Mouse (Mus musculus) gonadal fat pad, adult 2 months (tissue): Measurements from ENCODE around the gene Mecp2. TPM values are rescaled to one million over a fixed set of nuclear protein-coding genes. Genes with fewer than 3 reads are reported as not detected.
"Not testable (repeated sequence)": the region's sequence is repeated elsewhere in the genome, so short reads cannot be mapped to it uniquely, and the experiment has no call there.

Experiments
- DNase-seq: peaks from one replicate; pipeline ENCODE4 v3.0.0-alpha.2; 2012; ENCODE audit warnings: low read depth
- polyA plus RNA-seq: library from polyadenylated mRNA; depleted of rRNA; stranded (reverse); fragments of >200 nt; gene quantifications from 2 replicates; pipeline ENCODE4 v1.2.3, GENCODE M21; 2012; rRNA removed

Mecp2 gene
- 7.8 and 16.5 TPM in 2 replicates for polyA plus RNA-seq

DNA sequence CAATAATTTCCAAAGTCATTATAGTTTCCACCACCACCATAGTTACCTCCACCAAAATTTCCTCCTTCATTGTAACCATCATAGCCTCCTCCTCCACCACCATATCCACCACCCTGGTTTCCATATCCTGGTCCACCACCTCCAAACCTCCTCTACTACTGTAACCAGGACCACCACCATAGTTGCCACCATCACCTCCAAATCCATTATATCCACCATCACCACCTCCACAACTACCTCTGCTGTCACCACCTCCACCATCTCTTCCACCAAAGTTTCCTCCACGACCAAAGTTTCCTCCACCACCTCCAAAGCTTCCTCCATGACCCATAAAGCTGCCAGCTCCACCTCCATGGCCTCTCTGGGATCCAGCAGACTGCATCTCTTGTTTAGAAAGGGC, at the start of gene Mecp2:
Gene Mecp2 (minus strand): TSS at position 101 of the 400 bp plus-strand sequence.
- DNase-seq: not testable (repeated sequence)

DNA sequence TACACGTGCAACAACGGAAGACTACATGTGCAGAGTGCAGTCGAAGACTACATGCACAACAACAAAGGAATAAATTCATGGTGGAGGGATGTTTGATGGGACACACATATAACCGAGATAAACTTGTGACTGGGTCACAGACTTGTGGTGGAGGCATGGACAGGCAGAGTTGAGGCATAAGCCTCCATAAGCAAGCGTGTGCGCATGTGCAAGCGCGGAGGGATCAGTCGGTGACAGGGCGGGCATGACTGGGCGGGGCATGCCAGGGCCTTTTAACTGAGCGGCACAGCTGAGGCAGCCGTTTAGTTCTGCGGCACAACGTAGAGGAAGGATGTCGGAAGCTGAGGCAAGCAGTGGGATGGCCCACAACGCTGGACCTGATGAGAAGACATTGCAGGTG, 41.8 kb upstream of the Mecp2 start, which contains the start of gene Tktl1:
Gene Tktl1 (plus strand): TSS at position 301 of the 400 bp plus-strand sequence.
- DNase-seq: no peak

DNA sequence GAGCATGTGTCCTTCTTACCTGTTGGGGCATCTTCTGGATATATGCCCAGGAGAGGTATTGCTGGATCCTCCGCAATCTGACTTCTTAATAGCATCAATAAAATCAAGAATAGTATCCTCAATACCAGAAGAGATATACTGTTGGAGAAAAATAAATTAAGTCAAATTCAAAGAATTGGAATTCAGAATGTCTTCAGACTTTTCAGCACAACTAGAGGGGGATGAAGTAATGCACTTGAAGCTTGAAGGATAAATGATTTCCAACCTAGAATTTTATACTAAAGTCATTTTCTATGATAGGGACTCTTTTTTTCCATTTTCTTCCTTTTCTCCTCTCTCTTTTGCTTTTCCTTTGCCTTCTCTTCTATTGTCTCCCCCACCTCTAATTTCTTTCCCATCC, 32.6 kb upstream of the Mecp2 start, which contains the start of gene Tex28:
Gene Tex28 (minus strand): TSS at position 101 of the 400 bp plus-strand sequence.
- no peak for DNase-seq

DNA sequence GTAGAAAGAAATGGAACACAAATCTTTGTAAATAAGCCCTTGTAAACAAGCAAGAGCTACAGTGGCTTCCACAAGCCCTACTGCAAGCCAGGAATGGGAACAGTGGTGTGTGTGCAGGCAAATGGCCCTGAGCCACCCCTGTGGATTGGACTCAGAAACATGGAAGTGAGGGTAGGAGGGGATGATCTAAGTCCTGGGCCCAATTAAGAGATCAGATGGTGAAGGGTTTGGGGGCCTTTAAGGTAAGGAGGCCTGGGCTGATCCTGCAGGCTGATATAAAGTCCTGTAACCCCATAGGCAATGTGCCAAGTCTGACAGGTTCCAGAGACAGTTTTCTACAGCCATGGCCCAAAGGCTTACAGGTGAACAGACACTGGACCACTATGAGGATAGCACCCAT, 8.0 kb downstream of the Mecp2 start, which contains the start of gene Opn1mw:
Gene Opn1mw (plus strand): TSS at position 301 of the 400 bp plus-strand sequence.
- no peak for DNase-seq

DNA sequence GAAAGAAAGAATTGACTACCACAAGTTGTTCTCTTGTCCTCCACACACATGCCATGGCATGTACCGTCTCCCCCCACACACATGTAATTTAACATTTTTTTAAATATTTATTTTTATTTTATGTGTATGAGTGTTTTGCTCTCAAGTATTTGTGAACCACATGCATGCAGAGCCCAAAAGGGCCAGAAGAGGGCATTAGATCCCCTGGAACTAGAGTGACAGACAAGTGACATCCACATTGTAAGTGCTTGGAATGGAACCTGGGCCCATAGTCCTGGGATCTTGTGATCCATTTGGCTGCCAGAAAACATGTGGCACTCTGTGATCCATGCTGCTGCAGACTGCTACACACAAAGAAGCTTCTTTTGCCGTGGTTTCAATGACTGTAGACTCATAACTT, 10.2 kb downstream of the Mecp2 start:
- no peak for DNase-seq

DNA sequence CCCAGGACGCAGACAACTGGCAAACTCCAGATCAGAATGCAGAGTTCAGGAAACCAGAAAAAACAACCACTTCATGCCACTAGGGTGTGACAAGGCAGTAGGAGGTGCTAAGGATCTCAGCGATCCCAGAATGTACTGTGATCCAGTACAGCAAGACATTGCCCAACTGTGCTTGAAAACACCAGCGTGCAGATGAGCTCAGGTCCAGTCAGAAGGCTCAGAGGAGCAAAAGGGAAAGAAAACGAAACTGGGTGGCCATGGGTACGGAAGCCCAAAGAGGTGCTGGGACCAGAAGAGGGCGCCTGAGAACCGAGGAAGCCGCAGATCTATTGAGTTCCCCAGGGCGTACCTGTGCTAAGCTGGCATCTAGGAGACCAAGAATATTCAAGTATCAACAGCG, 19.7 kb downstream of the Mecp2 start:
- DNase-seq: peak; percentile 8

DNA sequence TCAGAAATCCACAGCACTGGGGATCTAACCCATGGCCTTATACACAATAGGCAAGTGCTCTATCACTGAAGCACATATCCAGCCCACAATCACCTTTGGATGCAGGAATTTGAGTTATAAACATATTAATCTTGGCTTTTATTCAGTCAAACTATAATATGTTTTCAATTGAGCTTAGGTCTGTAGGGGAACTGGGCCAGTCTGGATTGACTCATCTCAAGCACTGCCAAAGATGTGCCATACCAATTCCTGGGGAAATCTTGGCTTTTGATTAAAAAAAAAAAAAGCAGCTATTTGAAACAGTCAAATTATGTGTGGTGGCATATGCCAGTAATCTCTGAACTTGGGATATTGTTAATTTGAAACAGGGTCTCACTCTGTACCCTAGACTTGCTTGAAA, 21.1 kb downstream of the Mecp2 start:
- no peak for DNase-seq

DNA sequence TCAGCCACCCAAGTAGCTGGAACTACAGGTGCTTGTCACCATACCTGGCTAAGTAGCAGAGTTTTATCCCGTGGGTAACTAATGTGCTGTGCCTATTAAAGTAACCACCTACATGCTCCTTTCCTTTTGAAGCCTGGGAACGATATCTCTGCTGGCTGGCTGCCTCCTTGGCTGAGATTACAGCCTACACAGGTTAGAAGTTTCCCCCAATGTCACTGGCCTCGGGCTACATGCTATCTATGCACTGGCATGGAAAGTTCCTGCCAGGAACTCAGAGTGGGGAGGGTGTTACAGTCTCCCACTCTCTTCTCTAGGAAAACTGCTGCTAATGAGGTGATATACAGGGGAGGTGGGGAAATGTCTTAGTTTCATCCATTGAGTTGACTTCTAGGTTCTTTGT, 26.4 kb downstream of the Mecp2 start:
- no peak for DNase-seq

DNA sequence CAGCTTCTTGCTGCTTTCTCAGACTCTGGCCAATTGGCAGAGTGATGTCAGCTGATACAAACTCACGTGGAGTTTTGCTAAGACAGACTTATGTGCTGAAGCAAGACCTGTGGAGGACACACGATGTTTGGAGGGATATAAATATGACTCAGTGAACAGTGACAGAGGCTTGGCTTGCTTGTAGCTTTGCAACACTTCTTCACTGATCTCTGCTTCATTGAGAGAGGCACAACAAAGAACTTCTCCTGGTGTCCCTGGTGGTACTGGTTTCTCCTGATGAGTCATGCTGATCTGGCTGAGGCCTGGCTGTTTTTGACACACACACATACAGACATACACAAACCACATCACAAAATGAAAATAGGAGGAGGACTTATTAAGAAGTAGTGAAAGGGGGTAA, 29.2 kb downstream of the Mecp2 start:
- DNase-seq: no peak

DNA sequence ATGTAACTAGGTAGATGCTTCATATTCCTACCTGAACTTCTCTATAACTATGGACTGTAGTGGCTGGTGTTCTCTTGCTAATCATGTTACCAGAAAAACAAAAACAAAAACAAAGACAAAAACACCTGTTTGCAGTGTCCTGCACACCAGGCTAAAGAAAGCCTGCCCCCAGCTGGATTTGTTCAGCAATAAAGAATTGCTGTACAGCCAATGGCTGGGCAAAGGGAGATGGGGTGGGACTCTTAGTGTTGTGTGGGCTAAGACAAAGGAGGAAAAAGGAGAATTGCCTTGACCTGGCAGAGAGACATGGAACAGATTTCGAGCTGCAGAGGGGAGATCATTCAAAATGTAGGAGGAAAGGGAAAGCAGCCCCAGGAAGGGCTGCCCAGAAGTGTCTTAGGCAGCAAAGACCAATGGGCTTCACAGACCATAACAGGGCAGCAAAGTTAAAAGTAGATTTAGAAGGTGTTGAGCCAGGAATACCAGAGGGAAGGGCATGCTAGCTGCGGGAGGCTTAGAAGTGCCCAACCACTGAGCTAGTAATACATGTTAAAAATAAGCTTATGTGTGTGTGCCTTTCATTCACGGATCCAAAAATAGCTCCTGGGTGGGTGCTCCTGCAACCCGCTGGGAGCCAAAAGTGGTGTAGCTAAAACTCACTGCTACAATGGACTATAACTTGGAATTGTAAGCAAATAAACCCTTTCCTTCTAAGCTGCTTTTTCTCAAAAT, 31.5 kb downstream of the Mecp2 start:
- no peak for DNase-seq

DNA sequence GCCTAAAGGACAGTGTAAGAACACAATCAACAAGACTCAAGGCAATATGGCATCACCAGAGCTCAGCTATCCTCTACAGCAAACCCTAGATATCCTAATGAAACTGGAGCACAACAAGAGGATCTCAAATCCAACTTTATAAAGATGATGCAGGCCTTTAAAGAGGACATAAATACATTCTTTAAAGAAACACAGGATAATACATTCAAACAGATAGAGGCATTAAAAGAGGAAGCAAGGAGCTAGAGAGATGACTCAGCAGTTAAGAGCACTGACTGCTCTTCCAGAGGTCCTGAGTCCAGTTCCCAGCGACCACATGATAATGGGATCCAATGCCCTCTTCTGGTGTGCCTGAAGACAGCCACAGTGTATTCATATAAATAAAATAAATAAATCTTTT, 40.0 kb downstream of the Mecp2 start:
- no peak for DNase-seq

DNA sequence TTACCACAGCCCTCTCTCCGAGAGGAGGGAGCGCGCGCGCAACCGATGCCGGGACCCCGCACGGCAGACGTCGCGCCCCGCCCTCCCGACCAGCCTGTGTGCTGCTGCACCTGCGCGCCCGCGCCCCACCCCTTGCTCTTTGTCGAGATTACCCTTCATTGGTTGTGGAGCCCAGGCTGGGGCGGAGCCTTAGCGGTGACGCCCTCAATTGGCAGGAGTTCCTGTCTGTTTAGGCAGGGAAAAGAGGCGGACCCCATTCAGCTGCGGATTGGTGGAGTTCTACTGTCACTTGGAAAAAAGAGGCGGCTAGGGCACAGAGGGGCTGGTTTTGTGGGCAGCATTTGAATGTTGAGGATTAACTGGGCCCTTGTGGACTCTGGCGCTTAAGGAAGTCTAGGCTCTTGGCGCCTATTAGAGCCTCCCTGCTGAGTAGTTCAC, 49.5 kb downstream of the Mecp2 start:
- DNase-seq: peak; percentile 62

DNA sequence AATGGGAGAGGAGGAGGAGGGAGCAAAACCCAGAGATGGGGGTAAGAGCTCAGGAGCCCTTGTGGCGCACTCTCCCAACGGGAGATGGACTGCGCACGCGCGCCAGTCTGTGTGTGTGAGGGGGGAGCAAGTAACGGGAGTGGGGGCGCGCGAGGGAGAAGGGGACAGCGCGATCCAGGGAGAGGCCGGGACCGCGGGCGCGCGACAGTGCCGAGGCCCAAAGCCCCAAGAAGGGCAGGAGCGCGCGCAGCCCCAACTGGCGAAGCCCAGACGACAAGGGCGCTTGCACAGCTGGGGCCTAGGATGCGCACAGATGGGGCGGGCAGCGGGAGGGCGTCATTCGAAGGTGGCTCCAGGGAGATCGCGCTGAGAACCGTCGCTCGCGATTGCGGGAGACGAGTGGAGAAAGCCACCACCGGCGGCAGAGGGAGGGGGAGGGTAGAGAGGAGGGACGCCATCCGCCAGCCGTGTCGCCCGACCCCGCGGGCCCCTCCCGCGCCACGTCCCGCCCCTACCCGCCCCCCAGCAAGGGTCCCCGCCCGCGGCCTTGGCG, 50.1 kb downstream of the Mecp2 start:
- DNase-seq: no peak

DNA sequence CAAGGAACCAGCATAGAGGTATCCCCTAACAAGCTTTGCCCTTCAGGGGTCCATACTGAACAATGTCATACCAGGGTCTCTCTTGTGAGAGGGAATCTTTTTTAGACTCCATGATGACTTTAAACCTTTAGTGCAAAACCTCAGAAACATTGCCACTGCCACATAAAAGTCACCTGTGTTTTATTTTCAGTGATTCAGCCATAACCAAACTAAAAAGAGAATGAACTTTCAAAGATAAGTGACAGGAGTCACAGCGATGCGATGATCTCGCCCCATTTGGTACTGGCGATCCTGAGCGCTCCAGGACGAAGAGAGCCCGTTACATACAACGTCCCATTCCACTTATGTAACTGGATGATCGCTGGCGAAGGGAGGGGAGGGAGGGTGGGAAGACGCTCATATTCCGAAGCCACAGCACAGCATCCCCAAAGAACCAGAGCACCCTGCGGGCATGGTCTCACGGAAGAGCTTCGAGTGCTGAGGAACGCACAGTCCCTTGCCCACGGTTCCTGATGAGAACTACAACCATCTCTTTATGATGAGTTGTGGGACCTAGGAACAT, 50.8 kb downstream of the Mecp2 start:
- DNase-seq: no peak

DNA sequence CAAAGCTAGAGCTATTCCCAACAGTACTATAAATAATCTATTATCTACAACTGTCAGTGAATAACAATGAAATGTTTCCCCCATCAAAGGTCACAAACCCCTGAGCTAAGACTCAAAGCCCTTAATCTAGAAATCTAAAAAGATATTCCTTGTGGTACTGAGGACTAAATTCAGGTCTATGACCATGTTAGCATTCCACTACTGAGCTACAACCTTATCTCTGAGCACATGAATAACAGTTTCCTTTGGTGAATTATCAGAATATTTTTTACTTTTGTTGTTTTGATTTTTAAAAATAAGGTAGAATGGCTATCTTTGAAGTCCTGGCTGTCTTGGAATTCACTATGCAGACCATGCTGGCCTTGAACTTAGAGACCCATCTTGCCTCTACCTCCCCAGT, 64.4 kb downstream of the Mecp2 start:
- DNase-seq: no peak

DNA sequence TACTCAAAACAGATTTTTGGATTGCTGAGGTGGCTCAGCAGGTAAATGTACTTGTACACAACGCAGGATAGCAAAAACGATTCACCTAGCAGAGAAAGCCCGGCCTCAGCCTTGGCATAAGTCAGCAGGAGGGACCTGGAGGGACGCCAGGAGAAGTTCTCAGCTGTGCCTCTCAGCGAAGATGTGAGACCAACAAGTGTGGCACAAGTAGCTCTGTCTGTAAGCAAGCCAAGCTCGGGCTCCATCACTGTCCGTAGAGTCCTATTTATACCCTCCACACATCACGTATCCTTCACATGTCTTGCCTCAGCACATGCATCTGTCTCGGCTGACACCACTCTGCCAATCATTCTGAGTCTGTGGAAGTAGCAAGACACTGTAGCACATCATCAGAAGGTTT, 67.3 kb downstream of the Mecp2 start:
- DNase-seq: no peak

DNA sequence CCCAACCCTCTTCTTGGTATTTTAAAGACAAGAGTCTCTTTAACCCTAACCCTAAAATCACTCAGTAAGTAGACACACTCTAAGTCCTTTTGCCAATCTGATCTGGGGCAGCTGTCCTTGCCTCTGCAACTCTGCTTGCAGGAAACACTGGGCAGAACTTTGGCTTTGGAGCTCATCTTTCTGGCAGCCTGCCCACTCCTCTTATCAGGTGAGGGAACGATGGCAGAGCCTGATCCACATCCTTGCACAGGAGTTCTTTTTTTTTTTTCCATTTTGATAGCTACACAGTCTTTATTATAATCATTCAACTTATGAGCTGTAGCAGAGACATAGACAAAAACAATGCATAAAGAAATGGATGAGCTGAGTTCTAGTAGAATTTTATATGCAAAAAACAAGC, 90.1 kb downstream of the Mecp2 start:
- DNase-seq: no peak

DNA sequence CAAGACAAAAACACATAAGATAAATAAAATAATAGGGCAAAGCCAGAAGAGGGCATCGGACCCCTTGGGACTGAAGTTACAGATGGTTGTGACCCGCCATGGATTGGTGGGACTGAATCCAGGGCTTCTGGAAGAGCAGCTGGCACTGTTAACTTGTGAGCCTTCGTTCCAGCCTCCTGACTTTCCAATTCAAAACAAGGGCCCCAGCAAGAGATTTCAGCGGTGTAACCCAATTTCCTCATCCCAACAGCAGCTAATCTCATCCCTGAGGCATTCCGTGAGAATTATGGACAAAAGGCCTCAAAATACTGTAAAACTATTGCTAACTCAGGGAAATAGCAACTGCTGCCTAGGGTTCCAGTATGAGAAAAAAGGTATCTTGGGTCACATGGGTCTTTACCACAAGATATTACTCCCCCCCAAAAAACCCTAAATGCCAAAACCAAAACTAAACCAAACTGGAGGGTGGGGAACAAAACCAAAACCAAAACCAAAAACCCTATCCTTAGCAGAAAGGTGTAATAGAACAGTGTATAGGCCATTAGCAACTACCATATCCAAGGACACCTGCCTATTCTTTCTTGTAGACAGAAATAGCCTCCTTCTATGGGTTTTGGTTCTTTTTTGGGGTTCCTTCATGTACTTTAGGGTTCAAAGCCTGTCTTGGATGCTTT, 97.3 kb downstream of the Mecp2 start:
- no peak for DNase-seq

DNA sequence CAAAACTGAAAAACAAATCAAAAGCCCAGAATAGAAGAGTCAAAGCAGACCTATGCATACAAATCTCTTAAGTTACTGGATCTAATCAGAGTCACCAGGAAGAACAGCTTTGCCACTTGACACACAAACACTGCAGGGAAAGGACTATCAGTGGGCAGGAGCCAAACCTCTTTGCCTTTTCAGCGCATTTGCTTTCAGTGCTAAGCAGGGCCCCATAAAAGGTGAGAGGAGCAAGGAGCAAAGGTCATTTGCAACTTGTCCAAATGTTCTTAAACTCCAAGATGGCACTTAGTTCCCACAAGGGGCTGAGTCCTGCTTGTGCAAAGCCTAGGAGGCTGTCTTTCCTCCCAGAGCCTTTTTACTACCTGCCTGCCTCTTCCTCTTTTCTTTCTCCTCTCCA, 105.2 kb downstream of the Mecp2 start:
- no peak for DNase-seq

DNA sequence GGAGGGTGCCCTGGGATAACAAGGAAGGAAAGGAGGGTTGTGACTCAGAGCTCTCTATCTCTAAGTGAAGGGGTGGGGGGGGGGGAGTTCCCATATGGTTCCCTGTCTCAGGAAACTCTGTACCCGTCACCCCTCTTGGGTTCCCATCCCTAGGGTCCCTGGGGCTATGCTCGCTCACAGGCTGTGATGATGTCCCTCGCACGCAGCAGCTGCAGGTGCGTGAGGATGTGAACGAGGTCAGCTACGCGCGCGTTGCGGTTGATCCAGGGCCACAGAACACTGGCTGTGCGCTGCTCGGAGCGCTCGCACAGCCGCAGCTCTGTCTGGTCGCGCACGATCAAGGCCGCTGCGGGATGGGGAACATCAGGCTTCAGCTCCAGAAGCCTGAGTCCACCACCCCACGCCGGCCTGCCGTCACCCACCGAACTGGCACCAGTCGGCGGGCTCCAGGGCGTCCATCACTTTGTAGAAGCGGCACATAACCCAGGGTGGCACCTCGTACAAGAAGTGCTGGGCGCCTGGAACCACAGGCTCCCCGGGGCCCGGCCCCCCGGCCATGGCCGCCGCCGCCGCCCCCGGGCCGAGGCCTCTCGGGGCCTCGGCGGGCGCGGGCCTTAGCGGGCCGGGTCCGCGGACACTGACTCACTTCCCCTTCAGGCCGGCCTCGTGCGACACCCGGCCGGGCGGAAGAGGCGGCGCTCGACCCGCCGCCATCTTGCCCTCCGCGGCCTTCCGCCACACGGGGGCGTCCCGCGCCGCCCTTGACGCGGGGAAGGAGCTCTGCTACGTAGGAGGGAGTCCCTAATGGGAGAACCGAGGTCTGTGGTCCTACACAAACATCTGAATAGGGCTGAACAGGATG, 111.7 kb downstream of the Mecp2 start, which contains the start of gene Irak1:
Gene Irak1 (minus strand): TSS at position 731 of the 862 bp plus-strand sequence.
- DNase-seq: no peak

DNA sequence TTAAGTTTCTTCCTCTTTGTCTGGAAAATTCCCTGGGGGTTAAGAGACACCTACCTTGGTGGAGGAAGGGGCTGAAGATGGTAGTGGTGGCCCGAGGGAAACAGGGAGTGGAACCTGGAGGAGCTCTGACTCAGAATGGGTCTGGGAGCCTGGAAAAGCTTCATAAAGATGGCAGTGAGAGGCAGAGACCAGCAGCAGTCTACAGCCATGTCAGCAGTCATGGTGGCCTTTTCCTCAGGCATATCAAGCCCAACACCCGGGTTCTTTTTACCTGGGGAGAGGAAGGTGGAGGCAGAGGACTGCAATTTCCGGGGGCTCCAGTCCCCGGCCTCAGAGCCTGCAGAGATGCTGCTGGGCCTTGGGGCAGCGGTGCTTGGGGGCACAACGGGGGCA, 112.4 kb downstream of the Mecp2 start:
- DNase-seq: no peak
